Mouse (Mus musculus): ENCODE data around the gene Serinc5.
"Not testable (repeated sequence)": the region's sequence is repeated elsewhere in the genome, so short reads cannot be mapped to it uniquely, and the experiment has no call there.

Gene Serinc5

GRCm38 (mm10) chr13:92610311-92611221 lies at the start of gene Serinc5:
Serinc5 (plus strand) TSS chr13:92611091.
- DNase-seq (ENCODE audit: low spot score): peak; percentile 95

- no peak for DNase-seq (ENCODE audit: low spot score)
Observed at GRCm38 (mm10) chr13:92576072-92576471, 34.8 kb upstream of the Serinc5 start, which contains the start of gene Spz1. Spz1 (minus strand) TSS chr13:92576172.

DNA sequence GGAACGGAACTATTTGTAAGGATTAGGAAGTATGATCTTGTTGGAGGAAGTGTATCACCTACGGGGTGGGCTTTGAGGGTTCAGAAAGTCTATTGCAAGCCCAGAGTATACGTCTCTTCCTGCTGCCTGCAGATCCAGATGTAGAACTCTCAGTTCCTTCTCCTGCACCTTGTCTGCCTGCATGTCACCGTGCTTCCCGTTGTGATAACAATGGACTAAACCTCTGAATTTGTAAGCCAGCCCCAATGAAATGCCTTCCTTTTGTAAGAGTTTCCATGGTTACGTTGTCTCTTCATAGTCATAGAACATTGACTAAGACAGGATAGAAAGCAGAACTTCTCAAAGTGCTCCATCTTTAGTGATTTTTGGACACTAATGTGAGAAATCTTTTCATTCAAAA lies 34.2 kb upstream of the Serinc5 start:
- no peak for DNase-seq (ENCODE audit: low spot score)

GRCm38 (mm10) chr13:92578210-92578609 lies 32.7 kb upstream of the Serinc5 start:
- DNase-seq (ENCODE audit: low spot score): no peak

DNA sequence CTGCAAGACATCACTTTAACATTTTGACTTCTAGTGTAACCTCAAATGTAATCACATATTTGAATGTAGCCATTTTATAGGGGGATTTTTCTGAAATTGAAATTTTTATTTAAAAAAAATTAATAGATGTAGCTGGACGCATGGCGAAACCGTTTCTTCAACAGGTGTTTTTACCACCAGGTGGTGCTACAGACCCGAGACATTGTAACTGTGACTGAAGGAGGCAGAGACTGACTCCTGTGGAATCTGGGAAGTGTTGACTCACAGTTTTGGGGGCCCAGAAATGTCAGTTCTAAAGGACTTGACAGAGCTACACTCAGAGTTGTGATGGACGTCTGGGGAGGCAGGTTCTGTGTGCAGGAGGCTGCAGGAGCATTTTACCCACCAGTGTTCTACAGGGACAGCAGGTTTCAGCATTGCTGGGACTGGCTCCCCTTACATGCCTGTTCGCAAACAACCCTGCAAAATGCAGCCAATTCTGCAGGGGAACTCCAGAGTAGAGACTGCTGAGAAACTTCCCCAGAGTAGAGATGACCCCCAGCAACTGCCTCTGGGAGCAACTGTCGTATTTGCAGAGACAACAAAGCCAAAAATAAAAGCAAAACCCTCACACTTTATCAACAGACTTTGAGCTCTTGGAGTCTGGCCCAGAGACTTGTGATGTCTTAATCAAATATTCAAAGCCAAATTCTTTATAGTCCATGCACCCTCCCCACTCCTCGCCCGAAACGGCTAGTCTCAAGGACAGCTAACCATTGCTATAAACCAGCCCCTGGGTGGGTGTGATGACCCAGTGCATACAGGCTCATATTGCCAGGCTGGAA lies 30.5 kb upstream of the Serinc5 start:
- DNase-seq (ENCODE audit: low spot score): peak; percentile 63

DNA sequence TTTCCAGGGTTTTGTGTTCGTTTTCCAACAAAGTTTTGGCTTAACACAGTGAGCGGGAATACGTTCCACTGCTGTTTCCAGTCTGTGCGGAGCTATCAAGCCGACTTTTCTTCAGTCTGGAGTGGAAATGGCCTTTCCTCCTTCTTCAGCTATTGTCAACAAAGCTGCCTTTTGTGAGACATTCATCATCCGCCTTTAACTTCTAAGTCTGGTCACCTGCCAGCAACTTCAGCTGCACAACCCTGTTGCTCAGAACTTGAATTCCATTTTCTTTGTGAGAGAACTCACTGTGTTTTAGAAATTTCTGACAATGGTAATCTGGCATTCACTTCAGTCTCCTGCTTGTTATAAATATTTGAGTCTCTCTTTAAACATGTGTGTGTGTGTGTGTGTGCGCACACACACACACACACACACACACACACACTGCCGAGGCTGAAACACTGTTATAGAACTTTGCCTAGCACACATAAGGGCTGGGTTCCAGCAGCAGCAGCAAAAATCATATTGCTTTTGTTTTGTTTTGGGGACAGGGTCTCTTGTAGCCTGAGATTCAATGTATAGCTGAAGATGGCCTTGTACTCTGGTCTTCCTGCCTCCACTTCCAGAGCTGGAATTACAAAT lies 26.7 kb upstream of the Serinc5 start:
- no peak for DNase-seq (ENCODE audit: low spot score)

- DNase-seq (ENCODE audit: low spot score): no peak
Observed at GRCm38 (mm10) chr13:92588704-92589103, 22.2 kb upstream of the Serinc5 start.

- no peak for DNase-seq (ENCODE audit: low spot score)
Observed at GRCm38 (mm10) chr13:92589255-92589654, 21.6 kb upstream of the Serinc5 start.

DNA sequence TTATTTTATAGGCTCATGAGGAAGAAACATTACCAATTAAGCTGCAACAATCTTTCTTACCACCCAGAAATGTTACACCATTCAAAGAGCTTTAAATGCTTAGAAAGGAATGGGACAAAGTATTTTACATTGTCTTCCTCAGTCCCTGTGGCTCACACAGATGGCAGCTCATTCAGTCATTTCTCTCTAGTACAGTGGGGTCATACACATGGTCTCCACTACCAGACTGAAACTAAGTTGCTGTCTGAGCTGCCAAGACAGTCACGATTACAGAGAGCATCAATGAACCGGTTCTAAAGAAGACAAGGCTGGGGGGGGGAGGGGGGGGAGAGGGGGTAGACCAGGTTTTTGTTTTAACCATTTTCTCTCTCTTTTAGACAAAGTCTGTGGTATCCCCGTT lies 19.7 kb upstream of the Serinc5 start:
- no peak for DNase-seq (ENCODE audit: low spot score)

DNA sequence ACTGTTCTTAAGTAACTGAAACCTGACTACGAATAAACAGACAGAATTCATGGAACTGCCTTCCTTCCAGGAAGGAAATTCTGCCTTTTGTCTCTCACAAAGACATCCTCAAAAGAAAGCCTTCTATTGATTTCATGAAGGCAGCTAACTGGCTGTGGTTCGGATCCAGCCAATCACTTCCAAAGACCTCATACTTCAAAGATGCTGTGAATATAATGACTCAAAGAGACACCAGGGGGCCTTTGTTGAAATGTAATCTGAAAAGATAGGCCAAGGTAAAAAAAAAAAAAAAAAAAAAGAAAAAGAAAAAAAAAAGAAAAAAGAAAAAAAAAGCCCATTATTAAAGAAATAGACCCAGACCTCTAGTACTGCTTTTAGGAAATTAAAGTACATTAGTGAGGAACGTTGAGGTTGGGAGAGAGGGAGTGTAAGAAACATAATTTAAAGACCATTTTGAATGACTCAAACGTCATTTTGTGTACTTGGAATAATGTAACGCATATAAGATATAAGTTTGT lies 18.6 kb upstream of the Serinc5 start:
- no peak for DNase-seq (ENCODE audit: low spot score)

- peak; percentile 66 for DNase-seq (ENCODE audit: low spot score)
Observed at GRCm38 (mm10) chr13:92592786-92593635, 17.9 kb upstream of the Serinc5 start.

GRCm38 (mm10) chr13:92593731-92594396 lies 17.0 kb upstream of the Serinc5 start:
- peak; percentile 36 for DNase-seq (ENCODE audit: low spot score)

- no peak for DNase-seq (ENCODE audit: low spot score)
Observed at GRCm38 (mm10) chr13:92594481-92594880, 16.4 kb upstream of the Serinc5 start.

DNA sequence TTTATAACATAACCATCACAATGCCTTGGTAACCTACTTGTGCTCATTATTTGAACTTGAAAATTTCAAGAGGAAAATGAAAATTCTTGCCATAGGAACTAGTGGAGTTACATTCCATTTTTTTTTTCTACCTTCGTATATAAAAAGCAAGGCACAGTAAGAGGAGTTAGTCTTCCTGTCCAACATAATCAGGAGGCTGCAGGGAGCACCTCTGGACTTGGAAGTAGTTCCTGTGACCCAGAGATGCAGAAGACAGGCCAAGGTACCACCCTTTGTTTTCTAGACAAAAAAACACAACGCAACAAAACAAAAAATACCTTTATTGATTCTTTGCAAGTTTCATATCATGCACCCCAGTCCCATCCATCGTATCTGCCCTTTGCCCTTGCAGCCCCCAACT lies 16.0 kb upstream of the Serinc5 start:
- DNase-seq (ENCODE audit: low spot score): no peak

DNA sequence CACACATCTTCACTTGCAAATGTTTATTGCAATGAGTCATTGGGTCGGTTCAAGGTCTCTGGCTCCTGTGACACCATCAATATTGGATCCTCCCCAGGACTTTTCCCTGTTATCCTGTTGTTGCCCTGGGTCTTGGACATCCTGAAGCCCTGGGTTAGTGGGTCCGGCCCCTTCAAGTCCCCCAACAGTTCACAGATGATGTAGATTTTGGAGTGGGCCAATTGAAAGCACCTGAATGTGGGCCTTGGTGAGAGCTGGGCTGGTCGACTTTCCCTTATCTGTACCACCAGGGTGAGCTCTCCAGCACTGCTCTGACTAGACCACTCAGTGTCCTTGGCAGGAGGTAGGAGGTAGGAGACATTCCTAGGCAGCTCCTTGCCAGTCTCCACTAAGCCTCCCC lies 15.5 kb upstream of the Serinc5 start:
- DNase-seq (ENCODE audit: low spot score): peak; percentile 47

GRCm38 (mm10) chr13:92605306-92605705 lies 5.6 kb upstream of the Serinc5 start:
- not testable (repeated sequence) for DNase-seq (ENCODE audit: low spot score)

- DNase-seq (ENCODE audit: low spot score): no peak
Observed at GRCm38 (mm10) chr13:92609486-92610310, 1.2 kb upstream of the Serinc5 start.

DNA sequence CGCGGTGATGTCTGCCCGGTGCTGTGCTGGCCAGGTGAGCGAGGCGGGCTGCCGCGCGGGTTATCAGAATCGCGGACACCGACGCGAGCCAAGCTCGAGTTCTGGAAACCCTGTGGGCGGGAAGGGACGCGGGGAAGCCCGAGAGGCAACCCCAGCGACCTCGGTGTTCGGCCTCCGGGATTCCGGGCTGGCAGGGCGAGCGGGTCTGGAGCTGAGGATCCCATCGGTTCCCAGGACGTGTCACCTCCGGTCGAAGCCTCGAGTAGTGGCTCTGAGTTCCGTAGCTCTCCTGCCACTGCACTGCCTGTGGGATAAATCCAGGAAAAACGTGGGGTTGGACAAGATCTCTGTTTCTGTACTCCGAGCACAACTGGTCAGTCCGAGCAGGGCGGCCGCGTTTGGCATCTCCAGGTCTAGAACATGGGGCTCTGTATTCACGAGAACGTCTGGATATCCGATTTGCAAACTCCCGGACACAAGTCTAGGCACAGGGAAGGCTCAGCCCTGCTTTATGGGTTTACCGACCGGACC lies 428 bp downstream of the Serinc5 start:
- no peak for DNase-seq (ENCODE audit: low spot score)

DNA sequence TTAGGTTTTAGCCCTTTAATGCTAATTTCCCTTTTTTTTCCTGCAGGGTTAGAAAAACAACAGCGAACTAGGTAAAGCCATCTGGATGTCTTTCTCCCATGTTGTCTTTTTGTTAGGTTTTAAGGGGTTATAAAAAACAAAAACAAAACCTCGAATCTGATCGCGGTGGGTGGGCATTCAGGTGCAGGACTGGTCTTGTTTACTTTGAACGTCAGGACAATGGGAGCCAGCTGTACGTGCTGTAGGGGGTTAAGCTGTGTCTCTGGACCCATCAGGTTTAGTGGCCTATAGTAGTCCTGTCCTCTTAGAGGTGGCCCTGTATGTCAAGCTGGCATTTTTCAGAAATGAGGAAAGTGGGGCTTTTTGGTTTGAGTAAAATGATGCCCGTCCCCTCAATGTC lies 1.0 kb downstream of the Serinc5 start:
- no peak for DNase-seq (ENCODE audit: low spot score)

DNA sequence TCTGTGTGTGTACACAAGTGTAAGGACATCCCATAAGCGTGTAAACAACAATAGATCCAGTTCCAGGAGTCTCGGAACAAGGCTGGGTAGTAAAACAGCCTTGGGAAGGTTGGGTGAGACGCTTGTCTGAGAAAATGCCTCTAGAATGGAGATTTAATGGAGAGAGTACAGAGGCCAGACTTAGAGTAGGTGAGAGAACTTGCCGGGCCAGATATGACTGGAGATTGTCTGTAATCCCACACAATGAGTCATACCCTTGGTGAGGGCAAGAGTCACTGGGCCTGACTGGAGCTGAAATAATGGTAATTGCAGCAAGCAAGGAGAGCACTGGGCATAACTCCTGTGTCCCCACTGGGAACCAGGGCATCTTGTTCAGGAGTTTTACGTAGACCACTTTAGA lies 2.2 kb downstream of the Serinc5 start:
- no peak for DNase-seq (ENCODE audit: low spot score)

Data from ovary, adult 18-20 months (tissue).